Mouse (Mus musculus) C2C12 (cell line): ENCODE results near the gene Cngb1. TPM values are rescaled to one million over a fixed set of nuclear protein-coding genes. Genes with fewer than 3 reads are reported as not detected.

Experiments used
- H3K27me3 ChIP-seq: one replicate; pipeline ENCODE4 v1.6.1; 2011; ENCODE audit not compliant: control insufficient read depth, insufficient read depth, insufficient read length
- H3K36me3 ChIP-seq: one replicate; pipeline ENCODE4 v1.6.1; 2011; ENCODE audit not compliant: control insufficient read depth, insufficient read depth
- H3K4me3 ChIP-seq: one replicate; pipeline ENCODE4 v1.5.1; 2011; ENCODE audit warnings: mild to moderate bottlenecking, control low read depth; ENCODE audit not compliant: poor library complexity, insufficient read depth, severe bottlenecking
- H3K79me2 ChIP-seq: one replicate; pipeline ENCODE4 v1.6.1; 2011; ENCODE audit not compliant: control insufficient read depth, insufficient read depth
- H3K79me3 ChIP-seq: one replicate; pipeline ENCODE4 v1.6.1; 2011; ENCODE audit warnings: low read depth, control low read depth
- H3ac ChIP-seq: one replicate; pipeline ENCODE3; 2011; ENCODE audit warnings: low read depth; ENCODE audit not compliant: control insufficient read depth, insufficient read length
- CEBPB ChIP-seq: IDR thresholded peaks from one replicate; pipeline ENCODE4 v1.6.1; 2011; ENCODE audit warnings: low read depth, mild to moderate bottlenecking, control low read depth, moderate library complexity
- CTCF ChIP-seq: IDR thresholded peaks from one replicate; pipeline ENCODE4 v1.5.1; 2011; ENCODE audit not compliant: control insufficient read depth, insufficient read depth, insufficient read length
- FOSL1 ChIP-seq: IDR thresholded peaks from one replicate; pipeline ENCODE4 v1.8.0; 2011; ENCODE audit warnings: mild to moderate bottlenecking, low read length; ENCODE audit not compliant: poor library complexity, insufficient read depth, severe bottlenecking
- MAX ChIP-seq: IDR thresholded peaks from one replicate; pipeline ENCODE4 v1.6.1; 2011; ENCODE audit warnings: mild to moderate bottlenecking, control low read depth
- MYOD1 ChIP-seq: IDR thresholded peaks from one replicate; pipeline ENCODE4 v1.6.1; 2011; ENCODE audit warnings: low read depth; ENCODE audit not compliant: control insufficient read depth, insufficient read length
- MYOG ChIP-seq: IDR thresholded peaks from one replicate; pipeline ENCODE4 v1.6.1; 2011; ENCODE audit not compliant: control insufficient read depth, insufficient read length; ENCODE audit errors: extremely low read depth
- USF1 ChIP-seq: IDR thresholded peaks from one replicate; pipeline ENCODE4 v1.6.1; 2011; ENCODE audit warnings: low read depth, mild to moderate bottlenecking, control low read depth, moderate library complexity
- polyA plus RNA-seq: library from polyadenylated mRNA; unstranded; fragments of >200 nt; fragmentation: generic; extraction: Trizol; gene quantifications from one replicate; pipeline ENCODE4 v1.2.1, GENCODE M21; 2012; ENCODE audit warnings: missing spikeins

Cngb1 gene
- polyA plus RNA-seq, 1 experiment, result under 0.01 TPM

DNA sequence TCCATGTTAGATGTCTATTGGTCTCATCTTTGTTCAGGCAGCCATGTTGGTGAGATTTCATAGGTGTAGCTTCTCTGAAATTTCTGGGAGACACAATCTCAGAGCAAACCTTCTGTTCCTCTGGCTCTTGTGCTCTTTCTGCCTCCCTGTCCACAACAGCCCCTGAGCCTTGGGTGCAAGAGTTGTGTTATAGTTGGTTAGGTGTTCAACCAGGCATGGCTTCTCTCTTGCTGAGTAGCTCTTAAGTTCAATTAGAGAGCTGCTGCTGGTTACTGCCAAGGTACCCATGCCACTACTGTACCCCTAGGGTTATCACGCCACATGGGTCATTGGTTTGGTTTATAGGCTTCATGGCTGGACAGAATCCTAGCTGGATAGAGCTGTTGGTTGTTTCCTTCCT lies 9.0 kb upstream of the Cngb1 start:
- Histone ChIP-seq H3K79me2 (no peaks in the 10 kb centered on the region), H3K4me3 (no peak overlapping the region), H3K27me3 (peaks cover 15% of the 10 kb centered on the region), H3K79me3 (no peaks in the 10 kb centered on the region), H3K36me3 (no peaks in the 10 kb centered on the region), H3ac (no peak overlapping the region)
- TF ChIP-seq CEBPB, result no peak
- TF ChIP-seq MAX, result no peak
- TF ChIP-seq MYOG, result no peak
- TF ChIP-seq MYOD1, result no peak
- no peak for TF ChIP-seq USF1
- TF ChIP-seq CTCF, result no peak
- TF ChIP-seq FOSL1, result no peak

DNA sequence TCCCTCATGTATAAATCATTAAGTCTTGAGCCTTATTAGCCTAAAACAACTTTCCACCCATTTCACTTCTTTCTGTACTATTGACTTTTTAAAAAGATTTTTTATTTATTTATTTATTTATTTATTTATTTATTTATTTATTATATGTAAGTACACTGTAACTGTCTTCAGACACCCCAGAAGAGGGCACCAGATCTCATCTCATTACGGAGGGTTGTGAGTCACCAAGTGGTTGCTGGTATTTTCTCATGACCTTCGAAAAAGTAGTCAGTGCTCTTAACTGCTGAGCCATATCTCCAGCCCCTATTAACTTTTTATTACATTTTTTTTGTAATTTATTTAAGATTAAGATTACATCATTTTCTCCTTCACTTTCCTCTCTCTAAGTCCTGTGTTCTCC lies 8.3 kb upstream of the Cngb1 start:
- no peak overlapping the region for H3ac ChIP-seq
- peaks cover 15% of the 10 kb centered on the region for H3K27me3 ChIP-seq
- H3K79me3 ChIP-seq, result no peaks in the 10 kb centered on the region
- H3K36me3 ChIP-seq, result no peaks in the 10 kb centered on the region
- TF ChIP-seq MYOD1 (no peak), MAX (no peak), MYOG (no peak), CEBPB (no peak), CTCF (no peak), FOSL1 (no peak), USF1 (no peak)
- no peak overlapping the region for H3K4me3 ChIP-seq
- no peaks in the 10 kb centered on the region for H3K79me2 ChIP-seq

DNA sequence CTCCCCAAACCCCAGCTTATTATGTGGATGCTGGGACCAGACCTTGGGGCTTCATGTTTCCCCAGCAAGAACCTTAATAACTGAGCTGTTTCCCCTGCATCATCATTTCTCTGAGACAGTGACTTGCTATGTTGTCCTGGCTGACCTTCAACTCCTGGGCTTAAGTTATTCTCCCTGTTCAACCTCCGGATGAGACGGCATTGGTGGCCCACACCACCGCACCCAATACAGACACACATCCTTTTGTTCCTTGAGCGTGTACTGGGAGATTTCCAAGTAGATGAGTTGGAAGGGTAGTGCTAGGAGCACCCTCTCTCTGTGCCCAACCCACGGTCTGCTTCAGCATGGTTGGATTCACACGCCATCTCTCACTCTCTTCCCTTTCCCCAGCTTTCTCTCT lies 7.5 kb upstream of the Cngb1 start:
- no peak for TF ChIP-seq USF1
- no peak for TF ChIP-seq MYOG
- no peak for TF ChIP-seq MAX
- H3K36me3 ChIP-seq, result no peaks in the 10 kb centered on the region
- no peaks in the 10 kb centered on the region for H3K79me3 ChIP-seq
- no peak overlapping the region for H3K4me3 ChIP-seq
- H3ac ChIP-seq, result no peak overlapping the region
- H3K79me2 ChIP-seq, result no peaks in the 10 kb centered on the region
- peaks cover 19% of the 10 kb centered on the region for H3K27me3 ChIP-seq

DNA sequence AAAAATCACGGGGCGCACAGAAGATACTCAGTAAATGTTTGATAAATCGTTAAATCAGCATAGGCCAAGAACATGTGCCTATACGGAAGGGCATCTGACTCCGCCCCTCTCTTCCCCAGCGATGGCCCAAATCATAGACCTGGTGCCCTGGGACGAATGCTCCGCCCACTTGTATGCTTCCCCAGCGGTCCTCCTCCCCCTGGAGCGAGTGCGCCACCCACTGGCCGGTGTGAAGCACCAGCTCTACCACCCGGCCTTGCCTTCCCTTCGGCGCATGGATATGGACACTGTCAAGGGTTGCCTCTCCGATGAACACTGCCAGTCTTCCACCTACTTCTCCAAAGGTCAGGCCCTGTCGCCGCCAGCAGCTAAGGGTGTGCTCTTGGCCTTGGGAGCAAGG lies 6.5 kb upstream of the Cngb1 start:
- Histone ChIP-seq H3ac (no peak overlapping the region), H3K79me2 (no peaks in the 10 kb centered on the region), H3K4me3 (no peak overlapping the region), H3K79me3 (no peaks in the 10 kb centered on the region), H3K27me3 (peaks cover 22% of the 10 kb centered on the region), H3K36me3 (no peaks in the 10 kb centered on the region)
- TF ChIP-seq CEBPB (no peak), MAX (no peak), CTCF (no peak), FOSL1 (no peak)

DNA sequence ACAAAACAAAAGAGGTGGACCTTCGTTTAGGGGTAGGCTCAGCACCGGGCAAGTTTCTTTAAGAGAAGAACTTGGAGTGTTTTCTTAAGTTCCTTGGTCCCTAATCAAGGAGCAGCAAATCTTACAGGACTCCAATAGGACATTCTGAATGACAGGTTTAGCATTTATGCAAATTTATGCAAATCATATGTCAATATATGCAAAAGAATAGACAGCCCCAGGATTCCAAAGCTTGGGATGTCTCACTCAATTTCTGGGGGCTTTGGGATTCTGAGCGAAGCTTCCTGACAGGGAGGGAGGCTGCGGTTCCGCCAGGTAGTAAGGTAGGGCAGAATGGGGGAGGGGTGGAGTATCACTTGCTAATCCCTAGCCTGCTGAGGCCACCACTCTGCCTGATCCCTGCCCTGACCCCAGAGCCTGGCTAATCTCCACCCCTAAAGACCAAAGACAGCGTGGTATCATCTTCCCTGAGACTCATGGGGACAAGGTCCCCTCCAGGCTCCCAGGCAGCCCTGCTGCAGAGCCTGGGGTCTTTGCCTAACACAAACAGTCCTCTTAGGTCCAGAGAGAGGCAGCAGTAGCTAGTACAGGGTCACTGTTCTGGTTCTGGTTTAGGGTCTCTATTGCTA lies 4.1 kb upstream of the Cngb1 start, which contains the start of gene Tepp:
Gene Tepp, plus strand, starts transcription at position 225 of the 629 bp plus-strand sequence.
- H3K79me2 ChIP-seq, result no peaks in the 10 kb centered on the region
- no peak within 1 kb of the TSS for H3ac ChIP-seq
- H3K79me3 ChIP-seq, result no peaks in the 10 kb centered on the region
- peaks cover 40% of the 10 kb centered on the region for H3K27me3 ChIP-seq
- no peak for TF ChIP-seq MYOG
- no peak for TF ChIP-seq MAX
- no peak for TF ChIP-seq CEBPB
- no peak for TF ChIP-seq MYOD1
- no peak for TF ChIP-seq CTCF
- TF ChIP-seq USF1, result no peak
- no peak for TF ChIP-seq FOSL1
- no peaks in the 10 kb centered on the region for H3K36me3 ChIP-seq
- H3K4me3 ChIP-seq, result no peak within 1 kb of the TSS

DNA sequence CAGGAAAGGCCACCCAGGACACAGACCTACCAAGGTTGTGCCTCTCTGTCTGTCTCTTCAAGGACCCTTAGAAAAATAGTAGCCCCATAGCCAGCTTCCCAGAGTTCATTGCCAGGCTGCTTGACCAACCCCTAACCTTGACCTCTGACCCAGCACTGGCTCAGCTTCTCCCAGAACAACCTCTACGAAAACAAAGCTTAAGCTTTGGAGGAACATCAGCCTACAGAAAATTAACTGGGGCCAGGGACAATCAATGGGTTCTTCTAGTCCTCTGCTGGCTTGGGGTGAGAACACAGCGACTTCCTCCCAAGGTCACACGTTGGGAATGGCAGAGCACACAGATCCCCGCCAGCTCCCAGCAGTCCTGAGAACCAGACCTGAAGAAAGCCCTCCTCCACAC lies 859 bp downstream of the Cngb1 start:
- Histone ChIP-seq H3K4me3 (no peak overlapping the region), H3K79me3 (no peaks in the 10 kb centered on the region), H3K27me3 (peaks cover 29% of the 10 kb centered on the region), H3K79me2 (no peaks in the 10 kb centered on the region), H3ac (no peak overlapping the region), H3K36me3 (no peaks in the 10 kb centered on the region)
- no peak for TF ChIP-seq USF1
- no peak for TF ChIP-seq FOSL1
- TF ChIP-seq MAX, result no peak
- no peak for TF ChIP-seq CEBPB
- no peak for TF ChIP-seq MYOD1
- TF ChIP-seq MYOG, result no peak
- no peak for TF ChIP-seq CTCF
